Mouse (Mus musculus): ENCODE results near the gene Atp6v1d.

DNA sequence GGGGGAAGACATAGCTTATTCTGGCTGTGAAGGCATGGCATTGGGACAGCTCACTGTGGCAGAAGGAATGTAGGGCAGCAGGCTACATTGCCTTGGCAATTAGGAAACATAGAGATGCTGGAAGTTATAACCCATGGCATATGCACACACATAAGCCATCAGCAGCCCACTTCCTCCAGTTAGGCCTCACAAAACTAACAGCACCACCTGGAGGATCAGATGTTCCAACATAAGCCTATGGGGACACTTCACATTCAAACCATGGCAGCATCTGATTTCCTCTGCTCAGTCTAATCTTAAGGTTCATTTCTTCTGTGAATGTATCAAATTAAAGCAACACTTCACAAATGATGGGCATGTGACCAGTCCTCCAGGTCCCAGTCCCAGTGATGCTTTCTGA lies 47.0 kb downstream of the Atp6v1d start:
- TF ChIP-seq CTCF (conservative IDR thresholded peaks at IDR 0.05; ENCODE audit: insufficient read depth, insufficient read length, low read depth, low read length) (peak; percentile 27), POLR2A (IDR thresholded peaks at IDR 0.05; ENCODE audit: low read depth, low read length) (no peak)
